Mouse (Mus musculus) heart, embryonic 15.5 days (tissue): ENCODE results near the gene Spocd1. TPM values are rescaled to one million over a fixed set of nuclear protein-coding genes. Genes with fewer than 3 reads are reported as not detected.

Source experiments
- ATAC-seq: fragments of 200-750 bp; cut with Nextera tagmentation; replicated peaks from 2 replicates; pipeline ENCODE4 v1.8.0; 2017; ENCODE audit warnings: low read depth, moderate TSS enrichment; ENCODE audit not compliant: insufficient number of reproducible peaks, insufficient read depth, low FRiP score
- H3K27ac ChIP-seq: fragments of 300-500 bp; sonication (generic); 2 replicates; pipeline ENCODE4 v1.5.1; 2015; ENCODE audit warnings: mild to moderate bottlenecking, inconsistent platforms
- H3K27me3 ChIP-seq: fragments of 300-500 bp; sonication (generic); 2 replicates; pipeline ENCODE4 v1.6.1; 2015; ENCODE audit warnings: inconsistent platforms
- H3K36me3 ChIP-seq: fragments of 300-500 bp; sonication (generic); 2 replicates; pipeline ENCODE4 v1.6.1; 2015; ENCODE audit warnings: mild to moderate bottlenecking, inconsistent platforms
- H3K4me1 ChIP-seq: fragments of 300-500 bp; sonication (generic); replicated peaks from 2 replicates; pipeline ENCODE4 v1.6.1; 2015; ENCODE audit warnings: inconsistent platforms
- H3K4me2 ChIP-seq: fragments of 300-500 bp; sonication (generic); 2 replicates; pipeline ENCODE4 v1.6.1; 2015; ENCODE audit warnings: inconsistent platforms, mild to moderate bottlenecking, moderate library complexity
- H3K4me3 ChIP-seq: fragments of 300-500 bp; sonication (generic); 2 replicates; pipeline ENCODE4 v1.5.1; 2015; ENCODE audit warnings: mild to moderate bottlenecking, inconsistent platforms
- H3K9ac ChIP-seq: fragments of 300-500 bp; sonication (generic); 2 replicates; pipeline ENCODE4 v1.6.1; 2015; ENCODE audit warnings: mild to moderate bottlenecking, inconsistent platforms
- H3K9me3 ChIP-seq: fragments of 300-500 bp; sonication (generic); replicated peaks from 2 replicates; pipeline ENCODE4 v1.6.1; 2016; ENCODE audit warnings: inconsistent platforms
- WGBS: fragments of 180-500 bp; shearing (Covaris S2); methylation state at CpG from one replicate; pipeline ENCODE4 v1.1.7; 2015; ENCODE audit warnings: mixed read lengths; 5-methylcytosine and 5-hydroxymethylcytosine counted together
- polyA plus RNA-seq: library from polyadenylated mRNA; unstranded; fragments of >200 nt; fragmentation: Nextera tagmentation; extraction: Ambion mirVana; gene quantifications from 2 replicates; pipeline ENCODE4 v1.2.1, GENCODE M21; 2015

The Spocd1 gene
- polyA plus RNA-seq, 1 experiment from 2014 or later: 0.31 TPM

GRCm38 (mm10) chr4:129993213-129993612, 64.2 kb downstream of the Spocd1 start:
- no peak overlapping the region for H3K4me3 ChIP-seq
- H3K9ac ChIP-seq: no peak overlapping the region
- H3K27ac ChIP-seq: no peak overlapping the region
- H3K4me1 ChIP-seq: peaks cover 4% of the 10 kb centered on the region
- no peaks in the 10 kb centered on the region for H3K9me3 ChIP-seq
- H3K27me3 ChIP-seq: peaks cover 55% of the 10 kb centered on the region
- H3K36me3 ChIP-seq: no peaks in the 10 kb centered on the region
- H3K4me2 ChIP-seq: no peak overlapping the region
- no peak for ATAC-seq
- 80% methylated on average over 5 of the region's 5 CpGs for WGBS

GRCm38 (mm10) chr4:129993944-129994695, 65.1 kb downstream of the Spocd1 start:
- no peaks in the 10 kb centered on the region for H3K9me3 ChIP-seq
- 0 out of 2 replicates have a peak, but pooled peaks cover 3% of the 10 kb centered on the region for H3K4me1 ChIP-seq
- H3K36me3 ChIP-seq: no peaks in the 10 kb centered on the region
- H3K9ac ChIP-seq: no peak overlapping the region
- ATAC-seq: no peak
- H3K27ac ChIP-seq: no peak overlapping the region
- 85% methylated on average over 16 of the region's 16 CpGs for WGBS
- no peak overlapping the region for H3K4me3 ChIP-seq
- H3K4me2 ChIP-seq: no peak overlapping the region
- peaks cover 55% of the 10 kb centered on the region for H3K27me3 ChIP-seq

- Histone ChIP-seq H3K36me3 (no peaks in the 10 kb centered on the region), H3K27me3 (peaks cover 54% of the 10 kb centered on the region), H3K4me3 (no peak overlapping the region), H3K4me2 (no peak overlapping the region), H3K27ac (no peak overlapping the region), H3K9me3 (no peaks in the 10 kb centered on the region), H3K4me1 (0 out of 2 replicates have a peak, but pooled peaks cover 3% of the 10 kb centered on the region), H3K9ac (no peak overlapping the region)
- ATAC-seq: no peak
- WGBS: 80% methylated on average over 5 of the region's 5 CpGs
Measured at GRCm38 (mm10) chr4:129994728-129995127, 65.7 kb downstream of the Spocd1 start.

GRCm38 (mm10) chr4:129995255-129995654, 66.2 kb downstream of the Spocd1 start:
- no peak overlapping the region for H3K4me3 ChIP-seq
- H3K4me2 ChIP-seq: no peak overlapping the region
- ATAC-seq: no peak
- no peaks in the 10 kb centered on the region for H3K36me3 ChIP-seq
- 85% methylated on average over 8 of the region's 8 CpGs for WGBS
- 0 out of 2 replicates have a peak, but pooled peaks cover 3% of the 10 kb centered on the region for H3K4me1 ChIP-seq
- H3K9ac ChIP-seq: no peak overlapping the region
- peaks cover 50% of the 10 kb centered on the region for H3K27me3 ChIP-seq
- no peaks in the 10 kb centered on the region for H3K9me3 ChIP-seq
- H3K27ac ChIP-seq: no peak overlapping the region

GRCm38 (mm10) chr4:129996015-129996414, 67.0 kb downstream of the Spocd1 start:
- ATAC-seq: no peak
- peaks cover 10% of the 10 kb centered on the region for H3K4me1 ChIP-seq
- H3K9me3 ChIP-seq: no peaks in the 10 kb centered on the region
- H3K27ac ChIP-seq: no peak overlapping the region
- no peak overlapping the region for H3K4me2 ChIP-seq
- 71% methylated on average over 4 of the region's 4 CpGs for WGBS
- no peak overlapping the region for H3K9ac ChIP-seq
- no peaks in the 10 kb centered on the region for H3K36me3 ChIP-seq
- no peak overlapping the region for H3K4me3 ChIP-seq
- H3K27me3 ChIP-seq: peaks cover 55% of the 10 kb centered on the region

GRCm38 (mm10) chr4:129998124-129998523, 69.1 kb downstream of the Spocd1 start:
- peaks cover 23% of the 10 kb centered on the region for H3K4me1 ChIP-seq
- no peaks in the 10 kb centered on the region for H3K36me3 ChIP-seq
- H3K4me3 ChIP-seq: no peak overlapping the region
- 46% methylated on average over 11 of the region's 11 CpGs for WGBS
- ATAC-seq: no peak
- no peak overlapping the region for H3K9ac ChIP-seq
- no peaks in the 10 kb centered on the region for H3K9me3 ChIP-seq
- peaks cover 49% of the 10 kb centered on the region for H3K27me3 ChIP-seq
- H3K4me2 ChIP-seq: no peak overlapping the region
- no peak overlapping the region for H3K27ac ChIP-seq

GRCm38 (mm10) chr4:130001710-130002109, 72.7 kb downstream of the Spocd1 start:
- 22% methylated on average over 5 of the region's 5 CpGs for WGBS
- H3K4me3 ChIP-seq: no peak overlapping the region
- peak; percentile 43; the same call in 1 of the 2 replicates for ATAC-seq
- H3K4me1 ChIP-seq: peaks cover 25% of the 10 kb centered on the region
- no peak overlapping the region for H3K4me2 ChIP-seq
- no peak overlapping the region for H3K9ac ChIP-seq
- H3K36me3 ChIP-seq: no peaks in the 10 kb centered on the region
- H3K9me3 ChIP-seq: no peaks in the 10 kb centered on the region
- H3K27ac ChIP-seq: peak overlapping the region; percentile 57
- H3K27me3 ChIP-seq: peaks cover 49% of the 10 kb centered on the region

- Histone ChIP-seq H3K9me3 (no peaks in the 10 kb centered on the region), H3K4me2 (no peak overlapping the region), H3K4me3 (no peak overlapping the region), H3K36me3 (no peaks in the 10 kb centered on the region), H3K27ac (peak overlapping the region; percentile 57), H3K9ac (no peak overlapping the region), H3K4me1 (peaks cover 28% of the 10 kb centered on the region), H3K27me3 (peaks cover 54% of the 10 kb centered on the region)
- ATAC-seq: peak; percentile 61
- WGBS: 46% methylated on average over 10 of the region's 10 CpGs
Measured at GRCm38 (mm10) chr4:130002157-130002556, 73.1 kb downstream of the Spocd1 start.

GRCm38 (mm10) chr4:130005593-130005992, 76.5 kb downstream of the Spocd1 start:
- WGBS: 54% methylated on average over 9 of the region's 9 CpGs

GRCm38 (mm10) chr4:130006533-130006932, 77.5 kb downstream of the Spocd1 start:
- H3K27ac ChIP-seq: no peak overlapping the region
- H3K9ac ChIP-seq: no peak overlapping the region
- peak overlapping the region; percentile 60 for H3K4me2 ChIP-seq
- no peak for ATAC-seq
- peak overlapping the region; percentile 28 for H3K4me3 ChIP-seq
- WGBS: 10% methylated on average over 24 of the region's 25 CpGs
- H3K36me3 ChIP-seq: no peaks in the 10 kb centered on the region
- H3K4me1 ChIP-seq: peaks cover 13% of the 10 kb centered on the region
- peaks cover 65% of the 10 kb centered on the region for H3K27me3 ChIP-seq
- no peaks in the 10 kb centered on the region for H3K9me3 ChIP-seq

More at GRCm38 (mm10) chr4:130005593-130005992, 76.5 kb downstream of the Spocd1 start:
- Histone ChIP-seq H3K36me3 (no peaks in the 10 kb centered on the region), H3K4me1 (peaks cover 22% of the 10 kb centered on the region), H3K27ac (no peak overlapping the region), H3K4me3 (no peak overlapping the region), H3K4me2 (no peak overlapping the region), H3K27me3 (peaks cover 62% of the 10 kb centered on the region), H3K9me3 (no peaks in the 10 kb centered on the region), H3K9ac (no peak overlapping the region)
- ATAC-seq: no peak
